Mouse (Mus musculus): ENCODE measurements around the gene Tmem109.

DNA sequence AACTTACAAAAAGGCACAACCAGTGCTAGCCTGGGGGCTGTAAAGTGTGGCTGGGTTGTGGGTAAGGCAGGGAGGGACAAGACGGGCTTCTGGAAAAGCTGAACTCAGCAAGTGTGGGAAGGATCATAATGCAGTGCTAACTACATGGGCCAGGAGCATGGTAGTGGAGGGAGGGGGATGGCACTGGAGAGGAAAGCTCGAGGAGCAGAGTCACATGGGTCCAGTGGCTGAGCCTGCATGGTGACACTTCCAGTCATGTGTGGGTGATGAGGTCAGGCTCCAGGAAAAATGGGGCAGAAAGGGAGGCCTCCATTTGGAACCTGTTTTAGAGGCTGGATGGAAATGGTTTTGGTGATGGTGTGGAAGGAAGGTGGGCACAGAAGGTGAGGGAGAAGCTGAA, 25.3 kb downstream of the Tmem109 start:
- TF ChIP-seq POLR2A (IDR thresholded peaks at IDR 0.05; ENCODE audit: low read depth, low read length) (no peak), CTCF (IDR thresholded peaks at IDR 0.05; ENCODE audit: extremely low read depth, insufficient read length, insufficient replicate concordance, low read depth, low read length) (no peak)

Measured in small intestine, adult 2 months (tissue).